Mouse (Mus musculus): ENCODE measurements around the gene Impg2. TPM values are rescaled to one million over a fixed set of nuclear protein-coding genes. Genes with fewer than 3 reads are reported as not detected.

Gene Impg2
- polyA plus RNA-seq (2011; ENCODE audit: insufficient read depth, insufficient read length, low replicate concordance, missing spikeins): 3.5 TPM in 1 of 2 replicates, not detected in the other

GRCm38 (mm10) chr16:56204051-56204450 is at the start of gene Impg2:
Gene Impg2, plus strand, starts transcription at chr16:56204313.
- Histone ChIP-seq H3K27ac (ENCODE audit: control insufficient read depth, insufficient read depth, low read depth, low read length, poor library complexity) (no peak within 1 kb of the TSS), H3K4me3 (replicated peaks; ENCODE audit: control insufficient read depth, low read depth, low read length) (no peak within 1 kb of the TSS), H3K4me1 (ENCODE audit: control insufficient read depth, insufficient read depth, low read length) (no peaks in the 10 kb centered on the region)
- 91% methylated on average over 6 of the region's 6 CpGs for WGBS
- TF ChIP-seq POLR2A (IDR thresholded peaks at IDR 0.05; ENCODE audit: borderline replicate concordance, control insufficient read depth, low read depth, low read length) (no peak), CTCF (IDR thresholded peaks at IDR 0.05; ENCODE audit: control insufficient read depth, insufficient read depth, low read length) (no peak)

DNA sequence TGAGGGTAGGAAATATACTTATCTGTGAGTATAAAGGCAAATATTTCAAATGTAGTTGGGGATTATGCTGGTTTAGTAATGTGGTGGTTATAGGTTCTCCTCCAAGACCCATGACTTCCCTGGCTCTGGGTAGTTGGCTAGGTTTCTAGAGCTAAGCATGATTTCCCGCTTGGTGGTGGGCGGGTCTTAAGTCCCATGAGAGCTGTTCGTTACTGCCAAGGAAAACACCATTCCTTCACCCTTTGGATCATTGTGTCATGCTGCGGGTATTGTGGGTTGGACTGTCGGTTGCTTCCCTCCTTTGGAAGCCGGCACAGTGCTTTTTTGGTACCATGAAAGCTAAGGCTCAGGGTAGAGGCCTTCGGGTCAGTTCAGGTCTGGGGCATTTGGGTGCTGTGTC is 40.6 kb upstream of the Impg2 start:
- H3K4me1 ChIP-seq (ENCODE audit: control insufficient read depth, insufficient read depth, low read length): no peaks in the 10 kb centered on the region
- H3K4me3 ChIP-seq (replicated peaks; ENCODE audit: control insufficient read depth, low read depth, low read length): no peak overlapping the region
- WGBS: 92% methylated on average over 7 of the region's 7 CpGs
- TF ChIP-seq POLR2A (IDR thresholded peaks at IDR 0.05; ENCODE audit: borderline replicate concordance, control insufficient read depth, low read depth, low read length) (no peak), CTCF (IDR thresholded peaks at IDR 0.05; ENCODE audit: control insufficient read depth, insufficient read depth, low read length) (no peak)
- H3K27ac ChIP-seq (ENCODE audit: control insufficient read depth, insufficient read depth, low read depth, low read length, poor library complexity): no peak overlapping the region

- TF ChIP-seq CTCF (IDR thresholded peaks at IDR 0.05; ENCODE audit: control insufficient read depth, insufficient read depth, low read length) (no peak), POLR2A (IDR thresholded peaks at IDR 0.05; ENCODE audit: borderline replicate concordance, control insufficient read depth, low read depth, low read length) (no peak)
- Histone ChIP-seq H3K27ac (ENCODE audit: control insufficient read depth, insufficient read depth, low read depth, low read length, poor library complexity) (no peak overlapping the region), H3K4me1 (ENCODE audit: control insufficient read depth, insufficient read depth, low read length) (no peaks in the 10 kb centered on the region), H3K4me3 (replicated peaks; ENCODE audit: control insufficient read depth, low read depth, low read length) (no peak overlapping the region)
Observed at GRCm38 (mm10) chr16:56170247-56170646, 33.9 kb upstream of the Impg2 start.

DNA sequence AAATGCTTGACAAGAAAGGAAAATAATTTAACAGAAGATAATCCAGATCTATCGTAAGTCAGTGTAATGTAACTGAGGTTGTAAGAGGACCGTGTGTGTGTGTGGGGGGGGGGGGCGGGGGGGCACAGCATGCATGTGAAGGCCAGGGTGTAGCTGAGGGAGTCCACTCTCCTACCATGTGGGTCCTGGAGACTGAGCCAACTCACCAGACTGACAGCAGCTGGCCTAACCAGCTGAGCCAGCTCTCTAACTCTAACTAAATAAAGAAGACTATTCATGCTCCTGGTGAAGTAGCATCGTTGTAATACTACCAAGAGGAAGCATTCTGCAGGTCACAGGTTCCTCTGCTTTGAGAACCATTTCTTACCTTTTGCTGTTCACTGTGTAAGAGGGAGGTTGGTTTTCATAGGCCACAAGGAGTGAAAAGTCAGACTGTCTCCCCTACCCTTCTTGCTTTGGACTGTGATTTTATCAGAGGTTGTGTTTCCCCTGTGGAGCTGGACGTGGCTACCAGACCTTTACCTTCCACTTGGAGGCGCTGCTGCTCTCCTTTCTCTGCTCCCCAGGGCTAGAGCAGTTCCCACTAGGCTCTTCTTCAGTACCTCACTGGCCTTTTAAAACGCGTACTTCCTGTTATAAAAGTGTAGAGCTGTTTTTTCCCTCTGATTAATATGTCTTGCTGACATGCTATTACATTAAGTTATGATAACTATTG is 28.1 kb upstream of the Impg2 start:
- H3K4me1 ChIP-seq (ENCODE audit: control insufficient read depth, insufficient read depth, low read length): no peaks in the 10 kb centered on the region
- 83% methylated on average over 8 of the region's 8 CpGs for WGBS
- no peak overlapping the region for H3K4me3 ChIP-seq (replicated peaks; ENCODE audit: control insufficient read depth, low read depth, low read length)
- no peak overlapping the region for H3K27ac ChIP-seq (ENCODE audit: control insufficient read depth, insufficient read depth, low read depth, low read length, poor library complexity)
- TF ChIP-seq CTCF (IDR thresholded peaks at IDR 0.05; ENCODE audit: control insufficient read depth, insufficient read depth, low read length) (no peak), POLR2A (IDR thresholded peaks at IDR 0.05; ENCODE audit: borderline replicate concordance, control insufficient read depth, low read depth, low read length) (no peak)

- no peak overlapping the region for H3K27ac ChIP-seq (ENCODE audit: control insufficient read depth, insufficient read depth, low read depth, low read length, poor library complexity)
- no peak overlapping the region for H3K4me3 ChIP-seq (replicated peaks; ENCODE audit: control insufficient read depth, low read depth, low read length)
- H3K4me1 ChIP-seq (ENCODE audit: control insufficient read depth, insufficient read depth, low read length): no peaks in the 10 kb centered on the region
- TF ChIP-seq POLR2A (IDR thresholded peaks at IDR 0.05; ENCODE audit: borderline replicate concordance, control insufficient read depth, low read depth, low read length): no peak
- TF ChIP-seq CTCF (IDR thresholded peaks at IDR 0.05; ENCODE audit: control insufficient read depth, insufficient read depth, low read length): no peak
- WGBS: 92% methylated on average over 4 of the region's 4 CpGs
Observed at GRCm38 (mm10) chr16:56186863-56187262, 17.2 kb upstream of the Impg2 start.

DNA sequence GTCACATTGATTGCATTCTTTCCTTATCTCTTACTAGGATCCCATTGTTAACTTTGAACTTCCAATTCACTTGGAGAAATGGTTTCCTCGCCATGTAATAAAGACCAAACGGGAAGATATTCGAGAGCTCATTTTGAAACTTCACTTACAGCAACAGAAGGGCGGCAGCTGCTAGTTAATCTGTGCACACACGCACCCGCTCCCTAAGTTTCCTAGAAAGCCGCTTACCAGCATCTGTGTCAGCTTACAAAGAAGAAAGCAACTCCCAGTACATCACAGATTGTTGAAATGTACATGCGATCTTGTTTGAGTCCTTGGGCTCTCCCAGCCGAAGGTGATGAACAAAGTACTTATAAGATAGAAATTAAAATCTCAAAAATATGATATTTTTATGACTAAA is 15.9 kb upstream of the Impg2 start:
- WGBS: 94% methylated on average over 9 of the region's 9 CpGs
- no peak overlapping the region for H3K27ac ChIP-seq (ENCODE audit: control insufficient read depth, insufficient read depth, low read depth, low read length, poor library complexity)
- TF ChIP-seq CTCF (IDR thresholded peaks at IDR 0.05; ENCODE audit: control insufficient read depth, insufficient read depth, low read length): no peak
- TF ChIP-seq POLR2A (IDR thresholded peaks at IDR 0.05; ENCODE audit: borderline replicate concordance, control insufficient read depth, low read depth, low read length): no peak
- no peaks in the 10 kb centered on the region for H3K4me1 ChIP-seq (ENCODE audit: control insufficient read depth, insufficient read depth, low read length)
- no peak overlapping the region for H3K4me3 ChIP-seq (replicated peaks; ENCODE audit: control insufficient read depth, low read depth, low read length)

GRCm38 (mm10) chr16:56212740-56213139 is 8.6 kb downstream of the Impg2 start:
- 68% methylated on average over 3 of the region's 3 CpGs for WGBS
- Histone ChIP-seq H3K4me3 (replicated peaks; ENCODE audit: control insufficient read depth, low read depth, low read length) (no peak overlapping the region), H3K4me1 (ENCODE audit: control insufficient read depth, insufficient read depth, low read length) (no peaks in the 10 kb centered on the region), H3K27ac (ENCODE audit: control insufficient read depth, insufficient read depth, low read depth, low read length, poor library complexity) (no peak overlapping the region)
- TF ChIP-seq CTCF (IDR thresholded peaks at IDR 0.05; ENCODE audit: control insufficient read depth, insufficient read depth, low read length): no peak
- TF ChIP-seq POLR2A (IDR thresholded peaks at IDR 0.05; ENCODE audit: borderline replicate concordance, control insufficient read depth, low read depth, low read length): no peak

DNA sequence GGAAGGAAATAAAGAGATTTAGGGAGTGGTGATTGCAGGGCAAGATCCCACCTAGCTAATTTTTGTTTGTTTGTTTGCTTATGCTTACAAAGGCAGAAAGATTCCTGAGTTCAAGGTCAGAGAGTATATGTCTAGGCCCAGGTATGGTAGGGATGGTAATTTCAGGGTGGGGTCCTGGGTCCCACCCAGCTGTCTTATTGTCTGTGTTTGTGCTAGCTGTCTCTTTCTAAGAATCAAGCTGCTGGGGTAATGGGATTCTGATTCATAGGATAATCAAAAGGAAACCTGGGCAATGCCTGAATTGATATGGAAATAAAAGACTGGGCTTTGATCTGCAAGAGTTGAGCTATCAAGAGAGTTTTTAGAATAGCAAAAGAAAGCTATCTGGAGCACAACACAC is 23.6 kb downstream of the Impg2 start:
- TF ChIP-seq CTCF (IDR thresholded peaks at IDR 0.05; ENCODE audit: control insufficient read depth, insufficient read depth, low read length): no peak
- no peak for TF ChIP-seq POLR2A (IDR thresholded peaks at IDR 0.05; ENCODE audit: borderline replicate concordance, control insufficient read depth, low read depth, low read length)
- Histone ChIP-seq H3K4me1 (ENCODE audit: control insufficient read depth, insufficient read depth, low read length) (no peaks in the 10 kb centered on the region), H3K4me3 (replicated peaks; ENCODE audit: control insufficient read depth, low read depth, low read length) (no peak overlapping the region), H3K27ac (ENCODE audit: control insufficient read depth, insufficient read depth, low read depth, low read length, poor library complexity) (no peak overlapping the region)

DNA sequence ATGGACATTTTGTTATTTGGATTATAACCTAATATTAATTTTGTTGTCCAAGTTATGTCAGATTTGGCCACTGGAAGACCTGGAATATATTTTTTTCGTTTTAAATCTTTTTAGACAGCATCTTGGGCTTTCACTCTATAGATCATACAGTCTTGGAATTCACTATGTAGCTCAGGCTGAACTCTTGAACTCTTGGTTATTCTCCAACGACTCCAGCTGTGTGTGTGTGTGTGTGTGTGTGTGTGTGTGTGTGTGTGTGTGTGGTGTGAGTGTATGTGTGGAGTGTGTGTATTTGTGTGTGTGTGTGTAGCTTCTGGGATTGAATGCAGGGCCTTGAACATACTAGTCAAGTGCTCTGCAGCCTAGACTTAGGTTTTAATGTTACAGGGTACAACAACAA is 25.3 kb downstream of the Impg2 start:
- no peak overlapping the region for H3K4me3 ChIP-seq (replicated peaks; ENCODE audit: control insufficient read depth, low read depth, low read length)
- WGBS: 50% methylated on average over 2 of the region's 2 CpGs
- no peaks in the 10 kb centered on the region for H3K4me1 ChIP-seq (ENCODE audit: control insufficient read depth, insufficient read depth, low read length)
- no peak for TF ChIP-seq CTCF (IDR thresholded peaks at IDR 0.05; ENCODE audit: control insufficient read depth, insufficient read depth, low read length)
- no peak for TF ChIP-seq POLR2A (IDR thresholded peaks at IDR 0.05; ENCODE audit: borderline replicate concordance, control insufficient read depth, low read depth, low read length)
- no peak overlapping the region for H3K27ac ChIP-seq (ENCODE audit: control insufficient read depth, insufficient read depth, low read depth, low read length, poor library complexity)

Measured in bone marrow, adult 2 months (tissue).